In genomic region chr11:68295474-68295873, GRCm38 (mm10) we compare ENCODE assay signal across 27 mouse cellular contexts.
"Had no signal": no experiment of that assay in that cellular context is flagged by ENCODE, and none has a peak within 500 bp of the region (broad histone marks: within the 10 kb centered on the region; RNA-seq: fewer than 3 reads in every experiment).

No protein-coding gene starts in this region.

- H3K4me2 ChIP-seq: embryonic facial prominence, embryonic 12.5 days; embryonic facial prominence, embryonic 13.5 days; embryonic facial prominence, embryonic 15.5 days; forebrain, embryonic 12.5 days; forebrain, embryonic 13.5 days had no signal

- H3K9ac ChIP-seq: embryonic facial prominence, embryonic 12.5 days; embryonic facial prominence, embryonic 13.5 days; embryonic facial prominence, embryonic 15.5 days; forebrain, embryonic 12.5 days; forebrain, embryonic 13.5 days; forebrain, postnatal 0 days had no signal

- H3K27me3 ChIP-seq: embryonic facial prominence, embryonic 12.5 days; forebrain, embryonic 12.5 days; forebrain, embryonic 13.5 days had no signal

- H3K27ac ChIP-seq: embryonic facial prominence, embryonic 10.5 days; embryonic facial prominence, embryonic 12.5 days; embryonic facial prominence, embryonic 13.5 days; embryonic facial prominence, embryonic 15.5 days; forebrain, embryonic 10.5 days; forebrain, embryonic 12.5 days; forebrain, embryonic 13.5 days; gastrocnemius, adult 2 months; heart, adult 2 months; heart, embryonic 10.5 days had no signal

- H3K4me3 ChIP-seq: embryonic facial prominence, embryonic 10.5 days; embryonic facial prominence, embryonic 12.5 days; embryonic facial prominence, embryonic 13.5 days; embryonic facial prominence, embryonic 15.5 days; erythroblast, embryonic 14.5 days; forebrain, embryonic 10.5 days; forebrain, embryonic 12.5 days; forebrain, embryonic 13.5 days; gastrocnemius, adult 2 months; heart, adult 2 months; heart, embryonic 10.5 days had no signal

- H3K36me3 ChIP-seq: embryonic facial prominence, embryonic 10.5 days; embryonic facial prominence, embryonic 12.5 days; embryonic facial prominence, embryonic 13.5 days; embryonic facial prominence, embryonic 15.5 days; forebrain, embryonic 10.5 days; forebrain, embryonic 12.5 days; heart, embryonic 10.5 days had no signal

- H3K9me3 ChIP-seq: embryonic facial prominence, embryonic 10.5 days; embryonic facial prominence, embryonic 12.5 days; embryonic facial prominence, embryonic 13.5 days; embryonic facial prominence, embryonic 15.5 days; forebrain, embryonic 10.5 days; forebrain, embryonic 12.5 days; forebrain, embryonic 13.5 days; heart, embryonic 10.5 days had no signal

- DNase-seq: cerebellum, adult 9-10 months; cerebellum, adult 9-11 months; cerebellum, postnatal 10 days; cerebellum, postnatal 14 days; cerebellum, postnatal 25 days; cerebellum, postnatal 36 days; embryo, embryonic 11 days; forebrain, postnatal 0 days; gastrocnemius, adult 2 months; gastrocnemius, postnatal 10 days; gastrocnemius, postnatal 14 days; gastrocnemius, postnatal 25 days; gastrocnemius, postnatal 36 days; heart, adult 11 months; heart, adult 18-20 months; heart, adult 2 months had no signal

- ATAC-seq: forebrain, embryonic 13.5 days; forebrain, embryonic 14.5 days; forebrain, embryonic 16.5 days; forebrain, postnatal 0 days had no signal
